Mouse (Mus musculus): ENCODE measurements around the gene Lpo. TPM values are rescaled to one million over a fixed set of nuclear protein-coding genes. Genes with fewer than 3 reads are reported as not detected.

The Lpo gene
- total and polyA plus RNA-seq, 2 experiments: not detected

DNA sequence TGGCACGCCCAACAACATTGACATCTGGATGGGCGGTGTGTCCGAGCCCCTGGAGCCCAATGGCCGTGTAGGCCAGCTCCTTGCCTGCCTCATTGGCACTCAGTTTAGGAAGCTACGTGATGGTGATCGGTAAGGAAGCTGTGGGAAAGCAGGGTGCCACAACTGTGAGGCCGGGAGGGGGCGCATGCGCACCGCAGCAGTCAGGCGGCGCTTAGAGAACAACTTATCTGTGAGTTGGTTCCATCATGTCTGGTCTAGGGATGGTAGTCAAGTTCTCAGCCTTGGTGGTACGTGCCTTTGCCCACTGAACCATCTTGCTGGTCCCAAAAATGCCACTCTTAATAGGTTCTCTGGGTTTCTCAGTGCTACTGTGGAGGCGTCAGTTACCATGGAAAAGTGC, 25.5 kb downstream of the Lpo start:
- no peak overlapping the region for H3K4me3 ChIP-seq (ENCODE audit: insufficient read depth, low read depth, low read length)
- WGBS: 52% methylated on average over 14 of the region's 14 CpGs
- no peaks in the 10 kb centered on the region for H3K4me1 ChIP-seq (ENCODE audit: control insufficient read depth, insufficient read depth, low read length)
- H3K27me3 ChIP-seq (ENCODE audit: control insufficient read depth, insufficient read depth, low read length): peaks cover 6% of the 10 kb centered on the region; the same call in 1 of the 2 replicates
- no peaks in the 10 kb centered on the region for H3K79me2 ChIP-seq (ENCODE audit: control insufficient read depth, insufficient read depth, low read length)
- no peak for DNase-seq (ENCODE audit: extremely low read depth, low read depth, low spot score)
- H3K36me3 ChIP-seq (ENCODE audit: control insufficient read depth, insufficient read depth, low read length): no peaks in the 10 kb centered on the region
- H3K27ac ChIP-seq (replicated peaks; ENCODE audit: insufficient read depth, low read depth, low read length): no peak overlapping the region
- TF ChIP-seq POLR2A (IDR thresholded peaks at IDR 0.05; ENCODE audit: extremely low read depth, insufficient read depth, low read length) (no peak), CTCF (IDR thresholded peaks at IDR 0.05; ENCODE audit: low read depth, low read length) (peak; percentile 43)
- H3K9ac ChIP-seq (ENCODE audit: low read depth, low read length): no peak overlapping the region

DNA sequence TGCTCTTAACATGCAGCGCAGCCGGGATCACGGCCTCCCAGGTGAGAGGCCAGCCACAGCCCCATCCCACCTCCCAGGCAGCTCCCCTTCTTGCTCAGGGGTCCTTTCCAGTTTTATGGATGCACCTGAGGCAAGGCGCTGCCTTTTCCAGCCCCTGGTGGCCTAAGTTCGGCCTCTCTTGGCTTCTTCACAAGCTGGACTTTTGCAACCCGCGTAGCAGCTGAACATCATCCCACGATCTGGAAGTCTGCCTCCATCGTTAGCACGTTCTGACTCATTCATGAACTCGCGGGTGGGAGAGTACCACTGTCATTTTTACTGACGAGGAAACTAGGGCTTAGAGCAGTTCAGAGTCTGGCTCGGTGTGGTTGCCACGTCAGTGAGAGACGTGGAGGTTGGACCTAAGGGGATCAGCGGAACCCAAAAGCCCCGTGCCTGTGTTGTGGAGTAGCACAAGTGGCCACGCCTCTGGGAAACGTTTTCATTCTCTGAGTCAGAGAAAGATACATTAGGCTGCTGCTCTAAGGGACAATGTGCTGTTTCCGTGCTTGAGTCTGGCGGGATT, 26.3 kb downstream of the Lpo start:
- Histone ChIP-seq H3K27me3 (ENCODE audit: control insufficient read depth, insufficient read depth, low read length) (peaks cover 6% of the 10 kb centered on the region; the same call in 1 of the 2 replicates), H3K4me3 (ENCODE audit: insufficient read depth, low read depth, low read length) (no peak overlapping the region), H3K79me2 (ENCODE audit: control insufficient read depth, insufficient read depth, low read length) (no peaks in the 10 kb centered on the region), H3K4me1 (ENCODE audit: control insufficient read depth, insufficient read depth, low read length) (no peaks in the 10 kb centered on the region), H3K36me3 (ENCODE audit: control insufficient read depth, insufficient read depth, low read length) (no peaks in the 10 kb centered on the region), H3K9ac (ENCODE audit: low read depth, low read length) (no peak overlapping the region), H3K27ac (replicated peaks; ENCODE audit: insufficient read depth, low read depth, low read length) (no peak overlapping the region)
- DNase-seq (ENCODE audit: extremely low read depth, low read depth, low spot score): no peak
- no peak for TF ChIP-seq CTCF (IDR thresholded peaks at IDR 0.05; ENCODE audit: low read depth, low read length)
- TF ChIP-seq POLR2A (IDR thresholded peaks at IDR 0.05; ENCODE audit: extremely low read depth, insufficient read depth, low read length): no peak
- 81% methylated on average over 22 of the region's 22 CpGs for WGBS

DNA sequence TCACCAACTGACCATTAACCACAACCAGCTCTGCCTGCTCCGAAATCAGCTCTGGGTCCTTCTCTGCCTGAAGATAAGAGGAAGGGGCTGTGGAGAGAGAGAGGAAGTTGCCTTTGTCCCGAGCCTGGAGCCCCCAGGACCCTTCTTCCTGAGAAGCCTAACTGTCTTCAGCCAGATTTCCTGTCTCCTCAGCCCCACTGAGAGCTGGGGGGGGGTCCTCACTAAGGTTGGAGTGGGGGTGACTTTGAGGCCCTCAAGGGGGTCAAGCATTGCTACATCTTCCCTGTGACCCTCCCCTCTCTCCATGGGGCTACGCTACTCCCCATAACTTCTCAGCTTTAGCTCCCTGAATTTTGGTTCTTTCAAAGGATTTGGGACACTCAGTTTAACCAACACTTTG, 34.6 kb downstream of the Lpo start, which contains the start of gene Mpo:
Gene Mpo, plus strand, starts transcription at position 122 of the 400 bp plus-strand sequence.
- WGBS: 54% methylated on average over 3 of the region's 3 CpGs
- H3K4me3 ChIP-seq (ENCODE audit: insufficient read depth, low read depth, low read length): no peak within 1 kb of the TSS
- H3K27me3 ChIP-seq (ENCODE audit: control insufficient read depth, insufficient read depth, low read length): no peaks in the 10 kb centered on the region
- no peak within 1 kb of the TSS for H3K27ac ChIP-seq (replicated peaks; ENCODE audit: insufficient read depth, low read depth, low read length)
- DNase-seq (ENCODE audit: extremely low read depth, low read depth, low spot score): no peak
- no peaks in the 10 kb centered on the region for H3K4me1 ChIP-seq (ENCODE audit: control insufficient read depth, insufficient read depth, low read length)
- H3K79me2 ChIP-seq (ENCODE audit: control insufficient read depth, insufficient read depth, low read length): no peaks in the 10 kb centered on the region
- H3K36me3 ChIP-seq (ENCODE audit: control insufficient read depth, insufficient read depth, low read length): no peaks in the 10 kb centered on the region
- no peak for TF ChIP-seq POLR2A (IDR thresholded peaks at IDR 0.05; ENCODE audit: extremely low read depth, insufficient read depth, low read length)
- no peak for TF ChIP-seq CTCF (IDR thresholded peaks at IDR 0.05; ENCODE audit: low read depth, low read length)
- no peak within 1 kb of the TSS for H3K9ac ChIP-seq (ENCODE audit: low read depth, low read length)

DNA sequence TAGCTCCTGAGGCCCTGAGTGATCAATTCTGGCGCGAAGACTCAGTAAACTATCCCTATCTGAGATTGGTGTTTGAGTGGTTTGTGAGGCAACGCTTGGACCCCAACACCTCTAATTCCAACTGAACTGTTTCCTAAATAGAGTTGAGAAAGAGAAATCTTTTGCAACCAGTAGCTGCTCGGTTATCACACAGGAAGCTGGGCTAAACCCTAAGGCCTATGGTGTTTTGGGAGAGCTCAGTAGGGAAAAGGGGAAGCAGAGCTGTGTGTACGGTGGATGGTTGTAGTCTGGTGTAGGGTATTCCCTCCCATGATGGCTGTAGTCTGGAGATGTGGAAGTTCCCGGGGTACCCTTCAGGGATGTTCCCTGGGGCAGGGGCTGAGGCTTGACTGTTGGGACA, 38.0 kb downstream of the Lpo start:
- Histone ChIP-seq H3K36me3 (ENCODE audit: control insufficient read depth, insufficient read depth, low read length) (no peaks in the 10 kb centered on the region), H3K27ac (replicated peaks; ENCODE audit: insufficient read depth, low read depth, low read length) (no peak overlapping the region), H3K4me3 (ENCODE audit: insufficient read depth, low read depth, low read length) (no peak overlapping the region), H3K79me2 (ENCODE audit: control insufficient read depth, insufficient read depth, low read length) (no peaks in the 10 kb centered on the region), H3K4me1 (ENCODE audit: control insufficient read depth, insufficient read depth, low read length) (no peaks in the 10 kb centered on the region), H3K9ac (ENCODE audit: low read depth, low read length) (no peak overlapping the region), H3K27me3 (ENCODE audit: control insufficient read depth, insufficient read depth, low read length) (no peaks in the 10 kb centered on the region)
- TF ChIP-seq CTCF (IDR thresholded peaks at IDR 0.05; ENCODE audit: low read depth, low read length) (no peak), POLR2A (IDR thresholded peaks at IDR 0.05; ENCODE audit: extremely low read depth, insufficient read depth, low read length) (no peak)
- 77% methylated on average over 6 of the region's 6 CpGs for WGBS
- no peak for DNase-seq (ENCODE audit: extremely low read depth, low read depth, low spot score)

DNA sequence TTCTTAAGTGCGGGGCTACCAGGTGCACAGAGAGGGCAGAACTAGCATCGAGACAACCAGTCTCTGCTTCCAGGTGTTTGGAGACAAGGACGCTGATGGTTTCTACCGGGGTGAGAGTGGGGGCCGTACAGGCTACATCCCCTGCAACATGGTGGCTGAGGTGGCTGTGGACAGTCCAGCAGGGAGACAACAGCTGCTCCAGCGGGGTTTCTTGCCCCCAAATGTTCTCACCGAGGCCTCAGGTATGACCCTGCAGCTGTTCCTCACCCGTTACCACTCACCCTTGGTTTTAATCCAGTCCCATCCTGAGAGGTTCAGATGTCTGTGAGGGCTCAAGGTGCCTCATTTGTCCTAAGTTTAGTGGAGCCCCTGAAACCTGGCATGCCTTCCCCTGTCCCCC, 48.0 kb downstream of the Lpo start:
- no peaks in the 10 kb centered on the region for H3K27me3 ChIP-seq (ENCODE audit: control insufficient read depth, insufficient read depth, low read length)
- no peak for DNase-seq (ENCODE audit: extremely low read depth, low read depth, low spot score)
- no peaks in the 10 kb centered on the region for H3K79me2 ChIP-seq (ENCODE audit: control insufficient read depth, insufficient read depth, low read length)
- H3K4me3 ChIP-seq (ENCODE audit: insufficient read depth, low read depth, low read length): no peak overlapping the region
- WGBS: 83% methylated on average over 8 of the region's 8 CpGs
- TF ChIP-seq CTCF (IDR thresholded peaks at IDR 0.05; ENCODE audit: low read depth, low read length): no peak
- no peak for TF ChIP-seq POLR2A (IDR thresholded peaks at IDR 0.05; ENCODE audit: extremely low read depth, insufficient read depth, low read length)
- no peaks in the 10 kb centered on the region for H3K36me3 ChIP-seq (ENCODE audit: control insufficient read depth, insufficient read depth, low read length)
- no peak overlapping the region for H3K27ac ChIP-seq (replicated peaks; ENCODE audit: insufficient read depth, low read depth, low read length)
- peaks cover 2% of the 10 kb centered on the region for H3K4me1 ChIP-seq (ENCODE audit: control insufficient read depth, insufficient read depth, low read length)
- H3K9ac ChIP-seq (ENCODE audit: low read depth, low read length): no peak overlapping the region

DNA sequence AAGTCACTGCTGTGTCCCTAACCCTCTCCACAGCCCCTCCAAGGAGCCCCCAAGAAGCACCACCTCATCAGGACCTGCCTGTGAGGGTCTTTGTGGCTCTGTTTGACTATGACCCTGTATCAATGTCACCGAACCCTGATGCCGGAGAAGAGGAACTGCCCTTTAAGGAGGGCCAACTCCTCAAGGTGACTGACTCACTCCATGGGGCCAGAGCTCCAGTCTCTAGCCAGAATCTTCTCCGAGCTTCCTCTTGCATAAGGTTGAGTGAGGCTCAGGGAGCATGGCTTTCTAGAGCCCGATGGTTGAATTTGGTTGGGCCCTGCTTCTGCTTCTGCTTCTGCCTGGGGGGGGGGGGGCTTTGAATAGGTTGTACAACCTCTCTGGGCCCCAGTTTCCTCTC, 48.7 kb downstream of the Lpo start:
- H3K36me3 ChIP-seq (ENCODE audit: control insufficient read depth, insufficient read depth, low read length): no peaks in the 10 kb centered on the region
- H3K79me2 ChIP-seq (ENCODE audit: control insufficient read depth, insufficient read depth, low read length): no peaks in the 10 kb centered on the region
- H3K4me1 ChIP-seq (ENCODE audit: control insufficient read depth, insufficient read depth, low read length): peaks cover 2% of the 10 kb centered on the region
- 86% methylated on average over 4 of the region's 4 CpGs for WGBS
- no peak overlapping the region for H3K9ac ChIP-seq (ENCODE audit: low read depth, low read length)
- no peak for DNase-seq (ENCODE audit: extremely low read depth, low read depth, low spot score)
- H3K27me3 ChIP-seq (ENCODE audit: control insufficient read depth, insufficient read depth, low read length): no peaks in the 10 kb centered on the region
- no peak overlapping the region for H3K4me3 ChIP-seq (ENCODE audit: insufficient read depth, low read depth, low read length)
- H3K27ac ChIP-seq (replicated peaks; ENCODE audit: insufficient read depth, low read depth, low read length): no peak overlapping the region
- TF ChIP-seq POLR2A (IDR thresholded peaks at IDR 0.05; ENCODE audit: extremely low read depth, insufficient read depth, low read length) (no peak), CTCF (IDR thresholded peaks at IDR 0.05; ENCODE audit: low read depth, low read length) (no peak)
